Mouse (Mus musculus) liver, embryonic 13.5 days (tissue): ENCODE measurements around the gene Gins2. TPM values are rescaled to one million over a fixed set of nuclear protein-coding genes. Genes with fewer than 3 reads are reported as not detected.
A peak's percentile ranks its signal among the peaks of the same experiment; 100 is the strongest.

Experiments used
- ATAC-seq: fragments of 200-750 bp; cut with Nextera tagmentation; 2 replicates; pipeline ENCODE4 v1.8.0; 2017; ENCODE audit warnings: low read depth, mild to moderate bottlenecking, moderate number of reproducible peaks, moderate library complexity
- DNase-seq: peaks from one replicate; pipeline ENCODE4 v3.0.0; 2022
- H3K27ac ChIP-seq: fragments of 300-500 bp; sonication (generic); 2 replicates; pipeline ENCODE4 v1.5.1; 2015; ENCODE audit warnings: moderate library complexity, mild to moderate bottlenecking, inconsistent platforms
- H3K27me3 ChIP-seq: fragments of 300-500 bp; sonication (generic); 2 replicates; pipeline ENCODE4 v1.6.1; 2015; ENCODE audit warnings: mild to moderate bottlenecking, inconsistent platforms
- H3K36me3 ChIP-seq: fragments of 300-500 bp; sonication (generic); 2 replicates; pipeline ENCODE4 v1.6.1; 2015; ENCODE audit warnings: mild to moderate bottlenecking, inconsistent platforms
- H3K4me1 ChIP-seq: fragments of 300-500 bp; sonication (generic); replicated peaks from 2 replicates; pipeline ENCODE4 v1.6.1; 2015; ENCODE audit warnings: inconsistent platforms
- H3K4me2 ChIP-seq: fragments of 300-500 bp; sonication (generic); 2 replicates; pipeline ENCODE4 v1.6.1; 2015; ENCODE audit warnings: inconsistent platforms, mild to moderate bottlenecking, moderate library complexity
- H3K4me3 ChIP-seq: fragments of 300-500 bp; sonication (generic); replicated peaks from 2 replicates; pipeline ENCODE4 v1.5.1; 2015; ENCODE audit warnings: mild to moderate bottlenecking, inconsistent platforms
- H3K9ac ChIP-seq: fragments of 300-500 bp; sonication (generic); 2 replicates; pipeline ENCODE4 v1.6.1; 2015; ENCODE audit warnings: mild to moderate bottlenecking, inconsistent platforms
- H3K9me3 ChIP-seq: fragments of 300-500 bp; sonication (generic); replicated peaks from 2 replicates; pipeline ENCODE4 v1.6.1; 2016; ENCODE audit warnings: inconsistent platforms
- WGBS: fragments of 180-500 bp; shearing (Covaris S2); methylation state at CpG from one replicate; pipeline ENCODE4 v1.1.7; 2015; ENCODE audit not compliant: insufficient replicate concordance; 5-methylcytosine and 5-hydroxymethylcytosine counted together
- polyA plus RNA-seq: library from polyadenylated mRNA; unstranded; fragments of >200 nt; fragmentation: Nextera tagmentation; extraction: Ambion mirVana; gene quantifications from 2 replicates; pipeline ENCODE4 v1.2.1, GENCODE M21; 2015

The Gins2 gene
- polyA plus RNA-seq, result 75.6 and 75.9 TPM in 2 replicates

DNA sequence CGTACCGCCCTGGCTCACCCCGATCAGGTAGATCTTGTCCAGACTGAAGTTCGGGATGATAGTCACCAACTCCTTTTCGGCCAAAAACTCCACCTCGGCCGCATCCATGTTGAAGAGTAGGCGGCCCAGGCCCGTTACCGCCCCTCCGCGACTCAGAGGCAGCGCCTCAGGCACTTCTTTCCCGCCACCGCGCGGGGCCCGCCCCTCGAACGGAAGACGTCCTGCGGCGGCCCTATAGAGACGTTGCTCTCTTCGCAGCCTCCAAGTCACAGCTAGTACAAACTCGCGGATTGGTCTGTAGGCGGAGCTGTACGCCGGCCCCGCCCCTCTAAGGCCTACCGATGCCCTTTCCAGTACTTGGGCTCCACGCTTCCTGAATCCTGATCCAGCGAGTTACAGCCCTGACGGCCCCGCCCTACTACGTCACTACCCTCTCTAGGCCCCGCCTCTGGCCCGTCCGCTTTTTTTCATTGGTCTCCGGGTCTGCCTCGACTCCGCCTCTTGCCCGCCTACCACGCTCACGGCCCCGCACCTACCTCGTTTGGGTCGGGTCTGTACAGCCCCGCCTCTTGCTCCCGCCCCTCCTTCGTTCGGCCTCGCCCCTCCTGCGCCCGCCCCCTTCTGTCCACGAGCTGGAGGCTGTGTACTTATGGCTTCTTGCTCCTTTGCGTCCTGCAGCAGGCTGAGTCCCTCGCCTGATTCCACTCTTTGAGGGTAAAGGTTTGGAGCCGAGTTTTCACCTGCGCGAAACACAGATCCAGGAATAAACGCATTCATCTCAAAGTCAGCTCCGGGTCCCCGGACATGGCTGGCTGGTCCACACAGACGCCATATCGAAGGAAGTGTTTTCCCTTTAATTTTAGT lies at the start of gene Gins2:
Gene Gins2 (minus strand): TSS at position 397 of the 864 bp plus-strand sequence.
- Histone ChIP-seq H3K4me3 (peak within 1 kb of the TSS; percentile 91), H3K4me1 (peaks cover 42% of the 10 kb centered on the region), H3K27ac (peak within 1 kb of the TSS; percentile 83), H3K9ac (peak within 1 kb of the TSS; percentile 93), H3K4me2 (peak within 1 kb of the TSS; percentile 98), H3K9me3 (no peaks in the 10 kb centered on the region), H3K27me3 (no peaks in the 10 kb centered on the region), H3K36me3 (peaks cover 34% of the 10 kb centered on the region)
- peak; percentile 96 for ATAC-seq
- under 1% methylated on average over 67 of the region's 67 CpGs for WGBS
- peak; percentile 100 for DNase-seq

DNA sequence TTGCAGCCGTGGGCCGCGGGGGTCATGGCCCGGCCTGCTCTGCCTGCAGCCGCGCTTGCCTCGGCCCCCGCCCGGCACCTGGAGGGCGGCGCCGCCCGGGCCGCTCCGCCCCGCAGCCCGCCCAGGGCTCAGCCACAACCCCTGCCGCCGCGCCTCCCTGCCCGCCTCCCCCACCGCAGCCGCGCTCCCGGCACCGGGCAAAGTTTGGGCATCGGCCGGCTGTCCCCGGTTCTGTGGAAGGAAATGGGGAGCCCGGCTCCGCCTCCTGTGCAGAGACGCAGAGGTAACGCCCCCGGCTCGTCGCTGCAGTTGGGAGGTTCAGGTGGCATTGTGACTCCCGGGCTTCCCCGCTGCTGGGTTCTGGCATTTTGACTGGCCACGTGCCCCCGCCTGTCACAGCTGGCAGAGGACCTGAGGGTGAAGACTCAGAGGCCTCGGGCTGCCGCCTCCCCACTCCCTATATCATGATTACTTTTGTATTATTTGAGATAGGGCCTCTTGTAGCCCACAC lies 45.3 kb upstream of the Gins2 start:
- WGBS, result under 1% methylated on average over 35 of the region's 42 CpGs
- Histone ChIP-seq H3K27me3 (peaks cover 78% of the 10 kb centered on the region), H3K9ac (peak overlapping the region; percentile 58), H3K9me3 (no peaks in the 10 kb centered on the region), H3K4me3 (peak overlapping the region; percentile 59), H3K4me1 (peaks cover 14% of the 10 kb centered on the region), H3K27ac (no peak overlapping the region), H3K36me3 (no peaks in the 10 kb centered on the region), H3K4me2 (peak overlapping the region; percentile 86)
- ATAC-seq (peak; percentile 73), DNase-seq (peak; percentile 19)

DNA sequence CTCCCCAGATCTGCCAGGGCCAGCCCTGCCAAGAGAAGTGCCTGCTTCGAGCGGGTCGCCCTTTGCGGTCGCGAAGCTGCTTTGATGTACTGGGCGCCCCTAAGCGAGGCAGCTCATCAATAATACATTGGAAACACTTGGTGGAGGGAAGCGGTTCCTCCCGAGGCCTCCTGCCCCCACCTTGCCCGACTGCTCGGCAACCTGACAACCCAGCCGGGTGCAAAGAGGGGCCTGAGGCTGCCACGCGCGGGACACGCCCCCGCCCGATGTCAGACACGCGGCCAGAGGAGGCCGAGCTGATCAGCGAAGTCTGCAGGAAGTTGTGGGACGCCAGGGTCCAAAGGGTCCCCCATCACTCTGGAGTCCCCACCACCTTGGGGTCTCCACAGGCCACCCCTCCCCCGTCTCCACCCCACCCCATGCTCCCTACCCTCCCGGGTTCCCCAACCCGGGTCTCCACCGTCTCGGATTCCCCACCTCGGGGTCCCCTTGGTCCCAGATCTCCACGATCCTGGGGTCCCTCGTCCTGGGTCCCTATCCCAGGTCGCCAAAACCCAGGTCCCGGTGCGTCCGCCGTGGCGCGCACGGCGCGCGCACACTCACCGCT lies 44.7 kb upstream of the Gins2 start:
- H3K27me3 ChIP-seq, result peaks cover 78% of the 10 kb centered on the region
- 4% methylated on average over 44 of the region's 44 CpGs for WGBS
- peaks cover 14% of the 10 kb centered on the region for H3K4me1 ChIP-seq
- no peaks in the 10 kb centered on the region for H3K36me3 ChIP-seq
- H3K4me3 ChIP-seq, result peak overlapping the region; percentile 59
- no peaks in the 10 kb centered on the region for H3K9me3 ChIP-seq
- ATAC-seq (peak; percentile 35), DNase-seq (no peak)
- H3K9ac ChIP-seq, result peak overlapping the region; percentile 58
- no peak overlapping the region for H3K27ac ChIP-seq
- H3K4me2 ChIP-seq, result peak overlapping the region; percentile 86

DNA sequence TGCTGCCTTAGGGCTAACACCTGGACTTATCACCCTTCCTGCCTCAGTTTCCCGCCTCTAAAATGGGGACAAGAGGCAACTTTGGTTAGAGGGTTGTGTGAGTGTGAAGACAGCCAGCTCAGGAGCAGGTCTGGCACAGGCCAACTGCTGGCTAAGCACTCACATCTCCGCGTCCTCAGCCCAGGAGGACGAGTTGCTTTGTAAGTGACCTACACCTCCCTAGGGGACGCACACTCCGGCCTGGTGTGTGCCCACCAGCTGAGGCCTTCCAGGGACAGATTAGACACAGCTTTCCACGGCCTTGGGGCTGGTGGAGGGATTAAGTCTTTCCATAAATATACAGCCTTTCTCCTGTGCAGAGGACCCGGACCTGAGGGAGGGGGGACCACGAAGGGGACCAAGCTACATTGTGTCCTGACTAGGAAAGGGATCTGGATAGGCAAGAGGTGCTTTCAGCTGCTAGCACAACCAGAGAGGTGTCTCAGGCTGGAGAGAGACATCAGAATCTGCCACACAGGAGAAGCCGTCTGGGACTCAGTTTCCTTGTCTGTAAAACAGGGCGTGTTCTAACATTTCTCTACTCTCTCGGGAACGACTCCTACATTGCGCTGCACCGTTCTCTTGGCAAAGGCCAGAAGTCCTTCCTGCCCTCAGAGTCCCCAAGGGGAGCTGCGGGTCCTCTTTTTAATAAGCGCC lies 44.0 kb upstream of the Gins2 start:
- Histone ChIP-seq H3K27me3 (peaks cover 78% of the 10 kb centered on the region), H3K4me2 (peak overlapping the region; percentile 86), H3K4me1 (peaks cover 14% of the 10 kb centered on the region), H3K36me3 (no peaks in the 10 kb centered on the region), H3K27ac (no peak overlapping the region), H3K4me3 (peak overlapping the region; percentile 59; the same call in 1 of the 2 replicates), H3K9ac (no peak overlapping the region), H3K9me3 (no peaks in the 10 kb centered on the region)
- WGBS, result 42% methylated on average over 17 of the region's 17 CpGs
- ATAC-seq (no peak), DNase-seq (no peak)

DNA sequence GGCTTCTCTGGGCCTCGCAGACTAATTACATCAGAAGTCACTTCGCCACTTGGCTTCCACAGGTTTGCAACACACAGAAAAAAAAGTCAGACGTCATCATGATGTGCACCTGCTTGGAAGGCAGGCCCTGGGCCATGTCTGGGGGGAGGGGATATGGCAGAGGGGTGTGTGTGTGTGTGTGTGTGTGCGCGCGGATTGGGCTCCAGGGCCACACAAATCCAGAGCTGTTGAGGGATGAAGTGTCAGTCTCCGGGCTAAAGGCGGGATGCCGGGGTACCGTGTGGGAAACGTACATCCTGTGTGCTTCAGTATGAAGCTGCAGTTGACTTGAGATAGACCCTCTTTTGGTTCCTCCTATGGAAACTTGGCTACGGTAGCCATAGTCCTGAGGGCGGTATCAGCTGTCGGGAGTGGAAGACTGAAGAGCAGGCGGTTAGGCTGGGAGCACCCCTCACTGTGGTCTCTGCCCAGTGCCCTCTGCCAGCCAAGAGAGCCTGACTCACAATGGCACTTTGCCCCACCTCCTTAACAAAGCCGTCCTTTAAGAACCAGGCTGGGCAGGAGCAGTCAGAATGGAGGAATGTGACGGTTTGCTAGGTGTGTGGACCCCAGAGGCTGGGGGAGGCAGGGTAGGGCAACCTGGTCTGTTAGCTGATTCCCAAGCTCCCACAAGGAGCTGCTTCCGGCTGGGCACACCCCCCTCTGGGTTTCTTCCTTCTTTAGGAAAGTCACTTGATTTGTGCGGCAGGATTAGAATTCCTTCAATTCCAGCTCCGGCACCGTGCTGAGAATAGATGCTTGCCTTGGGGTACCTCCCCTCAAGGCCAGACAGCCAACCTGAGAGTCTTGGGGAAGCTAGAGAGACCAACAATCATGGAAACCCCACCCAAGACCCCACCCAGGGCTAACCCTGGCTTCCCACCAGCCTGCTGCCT lies 42.6 kb upstream of the Gins2 start:
- H3K36me3 ChIP-seq, result no peaks in the 10 kb centered on the region
- DNase-seq (no peak), ATAC-seq (no peak)
- no peak overlapping the region for H3K9ac ChIP-seq
- WGBS, result 76% methylated on average over 21 of the region's 21 CpGs
- H3K4me2 ChIP-seq, result no peak overlapping the region
- peaks cover 14% of the 10 kb centered on the region for H3K4me1 ChIP-seq
- H3K4me3 ChIP-seq, result no peak overlapping the region
- peaks cover 69% of the 10 kb centered on the region for H3K27me3 ChIP-seq
- no peaks in the 10 kb centered on the region for H3K9me3 ChIP-seq
- H3K27ac ChIP-seq, result no peak overlapping the region

DNA sequence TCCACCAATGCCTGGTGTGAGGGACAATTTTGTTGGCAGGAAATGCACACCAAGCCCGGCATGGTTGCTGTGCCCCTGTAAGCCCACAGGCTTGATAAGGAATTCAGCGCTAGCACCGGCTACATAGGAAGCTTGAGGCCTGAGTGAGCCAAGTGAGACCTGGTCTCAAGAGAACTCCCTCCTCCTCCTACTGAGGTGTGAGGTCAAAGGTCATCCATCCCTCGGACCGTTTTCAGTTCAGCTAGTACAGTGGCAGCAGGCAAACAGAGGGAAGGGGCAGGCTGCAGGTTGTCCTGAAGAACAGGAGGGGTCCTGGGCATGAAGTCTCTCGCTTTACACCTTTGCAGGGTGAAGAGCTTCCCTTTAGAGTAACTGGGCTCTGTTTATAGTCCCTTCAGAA lies 41.7 kb upstream of the Gins2 start:
- Histone ChIP-seq H3K4me1 (peaks cover 14% of the 10 kb centered on the region), H3K36me3 (no peaks in the 10 kb centered on the region), H3K27ac (no peak overlapping the region), H3K4me2 (no peak overlapping the region), H3K9me3 (no peaks in the 10 kb centered on the region), H3K9ac (no peak overlapping the region), H3K4me3 (no peak overlapping the region), H3K27me3 (peaks cover 60% of the 10 kb centered on the region)
- DNase-seq (no peak), ATAC-seq (no peak)
- 33% methylated on average over 6 of the region's 6 CpGs for WGBS

DNA sequence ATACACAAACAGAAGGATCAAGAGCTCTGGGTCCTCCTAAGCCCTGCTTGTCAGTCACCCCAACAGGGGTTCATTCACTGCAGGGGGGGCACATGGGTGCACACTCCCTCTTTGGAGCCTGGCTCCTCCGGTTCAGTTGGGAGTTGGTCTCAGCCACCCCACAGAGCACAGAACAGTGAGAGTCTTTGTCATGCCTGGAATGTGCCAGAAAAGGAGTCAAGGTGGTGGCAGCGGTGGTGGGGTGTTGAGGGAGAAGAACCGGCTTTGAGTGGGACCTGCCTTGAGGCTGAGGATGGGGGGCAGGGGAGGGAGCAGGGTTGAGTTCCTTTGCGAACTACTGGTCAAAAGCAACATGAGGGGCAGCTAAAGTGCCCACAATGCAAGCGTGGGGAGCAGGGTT lies 40.9 kb upstream of the Gins2 start:
- no peak overlapping the region for H3K9ac ChIP-seq

DNA sequence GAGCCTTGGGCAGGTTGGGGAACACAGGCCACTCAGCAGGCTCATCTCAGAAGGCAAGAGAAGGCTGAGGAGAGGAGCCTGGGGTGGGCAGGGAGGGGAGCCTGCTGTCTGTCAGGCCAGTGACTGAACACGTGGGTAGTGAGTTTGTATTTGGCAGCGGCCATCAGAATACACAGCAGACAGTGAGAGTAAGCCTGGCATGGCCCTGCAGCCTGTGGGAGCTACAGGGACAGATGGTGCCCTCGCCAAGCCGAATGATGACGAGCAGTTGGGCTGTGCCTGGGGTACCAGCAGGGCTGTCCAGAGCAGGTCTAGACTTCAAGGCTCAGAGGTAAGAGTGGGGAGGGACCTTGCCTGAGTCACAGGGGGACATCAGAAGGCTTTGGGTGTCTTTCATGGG lies 38.2 kb upstream of the Gins2 start:
- Histone ChIP-seq H3K4me1 (peaks cover 20% of the 10 kb centered on the region), H3K9me3 (no peaks in the 10 kb centered on the region), H3K36me3 (no peaks in the 10 kb centered on the region), H3K4me3 (no peak overlapping the region), H3K4me2 (no peak overlapping the region), H3K27me3 (peaks cover 25% of the 10 kb centered on the region), H3K27ac (no peak overlapping the region), H3K9ac (no peak overlapping the region)
- DNase-seq (no peak), ATAC-seq (no peak)
- WGBS, result 74% methylated on average over 5 of the region's 5 CpGs

More for the DNA sequence above, 40.9 kb upstream of the Gins2 start:
- H3K27me3 ChIP-seq, result peaks cover 52% of the 10 kb centered on the region
- DNase-seq (no peak), ATAC-seq (no peak)
- no peak overlapping the region for H3K27ac ChIP-seq
- peaks cover 14% of the 10 kb centered on the region for H3K4me1 ChIP-seq
- H3K4me3 ChIP-seq, result no peak overlapping the region
- no peaks in the 10 kb centered on the region for H3K36me3 ChIP-seq
- 42% methylated on average over 5 of the region's 5 CpGs for WGBS
- no peaks in the 10 kb centered on the region for H3K9me3 ChIP-seq
- no peak overlapping the region for H3K4me2 ChIP-seq

DNA sequence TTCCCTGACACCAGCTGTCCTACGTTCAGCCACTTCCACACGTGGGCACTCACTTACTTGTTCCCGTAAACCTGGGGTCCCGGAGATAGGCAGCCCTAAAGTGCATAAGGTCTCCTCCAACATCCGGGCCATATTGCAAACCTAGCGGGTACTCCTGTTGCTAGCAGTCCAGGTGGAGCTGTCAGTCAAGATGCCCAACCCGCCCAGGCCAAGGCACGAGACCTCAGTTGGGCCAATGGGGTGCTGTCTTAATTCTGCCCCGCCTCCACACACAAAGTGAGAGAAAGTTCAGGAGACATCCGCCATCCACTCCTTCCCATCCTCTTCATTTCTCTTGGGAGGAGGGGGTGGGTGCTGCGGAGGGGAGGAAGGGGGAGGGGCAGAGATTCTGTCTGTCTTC lies 37.4 kb upstream of the Gins2 start:
- H3K4me1 ChIP-seq, result peaks cover 29% of the 10 kb centered on the region
- H3K27me3 ChIP-seq, result peaks cover 17% of the 10 kb centered on the region; the same call in 1 of the 2 replicates
- H3K4me3 ChIP-seq, result no peak overlapping the region
- H3K27ac ChIP-seq, result no peak overlapping the region
- DNase-seq (no peak), ATAC-seq (no peak)
- no peaks in the 10 kb centered on the region for H3K36me3 ChIP-seq
- no peak overlapping the region for H3K4me2 ChIP-seq
- H3K9ac ChIP-seq, result no peak overlapping the region
- no peaks in the 10 kb centered on the region for H3K9me3 ChIP-seq
- WGBS, result 63% methylated on average over 11 of the region's 11 CpGs

DNA sequence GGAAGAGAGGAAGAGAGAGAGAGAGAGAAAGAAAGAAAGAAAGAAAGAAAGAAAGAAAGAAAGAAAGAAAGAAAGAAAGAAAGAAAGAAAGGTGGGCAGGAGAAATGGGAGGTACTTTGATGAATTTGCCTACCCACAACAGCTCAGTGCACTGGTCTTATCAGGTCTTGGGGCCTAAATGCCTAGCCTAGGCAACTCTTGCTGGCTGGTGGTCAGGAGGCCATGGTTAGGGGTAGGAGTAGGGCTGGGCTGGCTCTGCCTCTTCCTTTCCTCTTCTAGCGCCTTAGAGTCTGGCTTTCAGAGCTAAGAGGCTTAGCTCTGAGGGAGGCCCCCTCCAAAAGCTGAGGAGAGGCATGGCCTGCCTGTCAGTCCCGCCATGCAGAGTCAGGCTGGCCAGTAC lies 34.5 kb upstream of the Gins2 start:
- no peaks in the 10 kb centered on the region for H3K9me3 ChIP-seq
- no peak overlapping the region for H3K4me2 ChIP-seq
- no peaks in the 10 kb centered on the region for H3K36me3 ChIP-seq
- peak; percentile 64 for ATAC-seq
- peak overlapping the region; percentile 45; the same call in 1 of the 2 replicates for H3K9ac ChIP-seq
- no peak overlapping the region for H3K4me3 ChIP-seq
- peak overlapping the region; percentile 48; the same call in 1 of the 2 replicates for H3K27ac ChIP-seq
- peaks cover 49% of the 10 kb centered on the region for H3K4me1 ChIP-seq
- no peak for DNase-seq
- 28% methylated on average over 2 of the region's 2 CpGs for WGBS
- no peaks in the 10 kb centered on the region for H3K27me3 ChIP-seq
